Mouse (Mus musculus) neural tube, embryonic 11.5 days (tissue): Measurements from ENCODE around the gene Sav1. TPM values are rescaled to one million over a fixed set of nuclear protein-coding genes. Genes with fewer than 3 reads are reported as not detected.

Experiments used
- ATAC-seq: fragments of 200-750 bp; cut with Nextera tagmentation; 2 replicates; pipeline ENCODE4 v1.8.0; 2017; ENCODE audit warnings: moderate number of reproducible peaks, mild to moderate bottlenecking, moderate TSS enrichment, moderate library complexity; ENCODE audit not compliant: insufficient read depth, low FRiP score, low TSS enrichment
- DNase-seq: peaks from one replicate; pipeline ENCODE4 v3.0.0-alpha.2; 2015; ENCODE audit warnings: low spot score
- H3K27ac ChIP-seq: fragments of 300-500 bp; sonication (generic); 2 replicates; pipeline ENCODE4 v1.5.1; 2014; ENCODE audit warnings: low read depth, mild to moderate bottlenecking, low read length
- H3K27me3 ChIP-seq: fragments of 300-500 bp; sonication (generic); 2 replicates; pipeline ENCODE4 v1.6.1; 2014; ENCODE audit warnings: mild to moderate bottlenecking, low read length, mixed read lengths; ENCODE audit not compliant: control insufficient read depth, insufficient read depth
- H3K36me3 ChIP-seq: fragments of 300-500 bp; sonication (generic); 2 replicates; pipeline ENCODE4 v1.6.1; 2014; ENCODE audit warnings: mild to moderate bottlenecking, low read length, moderate library complexity, mixed read lengths; ENCODE audit not compliant: control insufficient read depth, insufficient read depth
- H3K4me1 ChIP-seq: fragments of 300-500 bp; sonication (generic); 2 replicates; pipeline ENCODE4 v1.6.1; 2014; ENCODE audit warnings: low read length, mixed read lengths; ENCODE audit not compliant: control insufficient read depth, insufficient read depth
- H3K4me2 ChIP-seq: fragments of 300-500 bp; sonication (generic); 2 replicates; pipeline ENCODE4 v1.6.1; 2014; ENCODE audit warnings: low read depth, mild to moderate bottlenecking, moderate library complexity
- H3K4me3 ChIP-seq: fragments of 300-500 bp; sonication (generic); 2 replicates; pipeline ENCODE4 v1.5.1; 2014; ENCODE audit warnings: low read depth, low read length
- H3K9ac ChIP-seq: fragments of 300-500 bp; sonication (generic); 2 replicates; pipeline ENCODE4 v1.6.1; 2014; ENCODE audit warnings: mild to moderate bottlenecking, low read length
- H3K9me3 ChIP-seq: fragments of 300-500 bp; sonication (generic); 2 replicates; pipeline ENCODE4 v1.6.1; 2016; ENCODE audit warnings: low read length; ENCODE audit not compliant: control insufficient read depth
- WGBS: fragments of 180-500 bp; shearing (Covaris S2); extraction: QIAGEN DNeasy Blood & Tissue Kit; methylation state at CpG from one replicate; pipeline ENCODE4 v1.1.7; 2014; 5-methylcytosine and 5-hydroxymethylcytosine counted together
- polyA plus RNA-seq: library from polyadenylated mRNA; unstranded; fragments of >200 nt; fragmentation: Nextera tagmentation; extraction: Ambion mirVana; gene quantifications from 2 replicates; pipeline ENCODE4 v1.2.1, GENCODE M21; 2014

The Sav1 gene
- polyA plus RNA-seq, 1 experiment from 2014 or later, result 8.7 TPM

- no peak overlapping the region for H3K4me3 ChIP-seq
- WGBS, result 62% methylated on average over 1 of the region's 1 CpGs
- H3K27ac ChIP-seq, result no peak overlapping the region
- H3K9ac ChIP-seq, result no peak overlapping the region
- H3K36me3 ChIP-seq, result no peaks in the 10 kb centered on the region
- no peak for DNase-seq
- H3K27me3 ChIP-seq, result no peaks in the 10 kb centered on the region
- H3K4me1 ChIP-seq, result no peaks in the 10 kb centered on the region
- no peak for ATAC-seq
- no peaks in the 10 kb centered on the region for H3K9me3 ChIP-seq
- no peak overlapping the region for H3K4me2 ChIP-seq
Measured at GRCm38 (mm10) chr12:69941655-69942329, 45.0 kb downstream of the Sav1 start.

GRCm38 (mm10) chr12:69939291-69939690, 47.5 kb downstream of the Sav1 start:
- Histone ChIP-seq H3K27ac (no peak overlapping the region), H3K4me3 (no peak overlapping the region), H3K27me3 (no peaks in the 10 kb centered on the region), H3K9ac (no peak overlapping the region), H3K4me2 (no peak overlapping the region), H3K4me1 (no peaks in the 10 kb centered on the region), H3K36me3 (no peaks in the 10 kb centered on the region), H3K9me3 (no peaks in the 10 kb centered on the region)
- 60% methylated on average over 2 of the region's 2 CpGs for WGBS
- ATAC-seq (no peak), DNase-seq (no peak)

- H3K9me3 ChIP-seq, result no peaks in the 10 kb centered on the region
- no peaks in the 10 kb centered on the region for H3K27me3 ChIP-seq
- ATAC-seq, result no peak
- no peak overlapping the region for H3K9ac ChIP-seq
- no peaks in the 10 kb centered on the region for H3K36me3 ChIP-seq
- H3K4me1 ChIP-seq, result no peaks in the 10 kb centered on the region
- no peak for DNase-seq
- H3K27ac ChIP-seq, result no peak overlapping the region
- no peak overlapping the region for H3K4me2 ChIP-seq
- WGBS, result 74% methylated on average over 5 of the region's 5 CpGs
- no peak overlapping the region for H3K4me3 ChIP-seq
Measured at GRCm38 (mm10) chr12:69937731-69938130, 49.1 kb downstream of the Sav1 start.

GRCm38 (mm10) chr12:69926716-69927115, 60.1 kb downstream of the Sav1 start:
- H3K27me3 ChIP-seq, result no peaks in the 10 kb centered on the region
- no peak overlapping the region for H3K4me2 ChIP-seq
- no peak overlapping the region for H3K27ac ChIP-seq
- ATAC-seq (no peak), DNase-seq (no peak)
- no peaks in the 10 kb centered on the region for H3K36me3 ChIP-seq
- WGBS, result 58% methylated on average over 7 of the region's 7 CpGs
- H3K4me3 ChIP-seq, result no peak overlapping the region
- H3K9me3 ChIP-seq, result no peaks in the 10 kb centered on the region
- H3K4me1 ChIP-seq, result no peaks in the 10 kb centered on the region
- no peak overlapping the region for H3K9ac ChIP-seq

- no peak for ATAC-seq
- Histone ChIP-seq H3K9ac (no peak overlapping the region), H3K9me3 (no peaks in the 10 kb centered on the region), H3K4me2 (no peak overlapping the region), H3K36me3 (no peaks in the 10 kb centered on the region), H3K4me3 (no peak overlapping the region), H3K27me3 (no peaks in the 10 kb centered on the region), H3K27ac (no peak overlapping the region), H3K4me1 (no peaks in the 10 kb centered on the region)
- WGBS, result 14% methylated on average over 5 of the region's 5 CpGs
- DNase-seq, result peak; percentile 26
Measured at GRCm38 (mm10) chr12:69924012-69924411, 62.8 kb downstream of the Sav1 start.

- Histone ChIP-seq H3K27ac (no peak overlapping the region), H3K27me3 (no peaks in the 10 kb centered on the region), H3K9me3 (no peaks in the 10 kb centered on the region), H3K4me3 (no peak overlapping the region), H3K9ac (no peak overlapping the region), H3K4me2 (no peak overlapping the region), H3K36me3 (no peaks in the 10 kb centered on the region), H3K4me1 (no peaks in the 10 kb centered on the region)
- ATAC-seq (no peak), DNase-seq (no peak)
- WGBS, result 66% methylated on average over 3 of the region's 3 CpGs
Measured at GRCm38 (mm10) chr12:69923603-69924002, 63.2 kb downstream of the Sav1 start.

GRCm38 (mm10) chr12:69923128-69923527, 63.7 kb downstream of the Sav1 start:
- DNase-seq, result no peak
- H3K4me2 ChIP-seq, result no peak overlapping the region

GRCm38 (mm10) chr12:69922099-69922498, 64.7 kb downstream of the Sav1 start:
- ATAC-seq, result no peak
- Histone ChIP-seq H3K4me1 (no peaks in the 10 kb centered on the region), H3K9me3 (no peaks in the 10 kb centered on the region), H3K4me3 (no peak overlapping the region), H3K36me3 (no peaks in the 10 kb centered on the region), H3K4me2 (no peak overlapping the region), H3K27me3 (no peaks in the 10 kb centered on the region), H3K9ac (no peak overlapping the region), H3K27ac (no peak overlapping the region)
- WGBS, result 86% methylated on average over 1 of the region's 1 CpGs
- DNase-seq, result no peak

More at GRCm38 (mm10) chr12:69923128-69923527, 63.7 kb downstream of the Sav1 start:
- no peak overlapping the region for H3K4me3 ChIP-seq
- no peak overlapping the region for H3K9ac ChIP-seq
- H3K27ac ChIP-seq, result no peak overlapping the region
- no peak for ATAC-seq
- WGBS, result 84% methylated on average over 3 of the region's 3 CpGs
- no peaks in the 10 kb centered on the region for H3K36me3 ChIP-seq
- no peaks in the 10 kb centered on the region for H3K9me3 ChIP-seq
- H3K27me3 ChIP-seq, result no peaks in the 10 kb centered on the region
- H3K4me1 ChIP-seq, result no peaks in the 10 kb centered on the region

GRCm38 (mm10) chr12:69917870-69918269, 68.9 kb downstream of the Sav1 start:
- no peaks in the 10 kb centered on the region for H3K27me3 ChIP-seq
- no peaks in the 10 kb centered on the region for H3K9me3 ChIP-seq
- H3K9ac ChIP-seq, result no peak overlapping the region
- ATAC-seq (no peak), DNase-seq (no peak)
- H3K4me2 ChIP-seq, result no peak overlapping the region
- H3K36me3 ChIP-seq, result no peaks in the 10 kb centered on the region
- H3K27ac ChIP-seq, result no peak overlapping the region
- 90% methylated on average over 2 of the region's 2 CpGs for WGBS
- H3K4me1 ChIP-seq, result no peaks in the 10 kb centered on the region
- H3K4me3 ChIP-seq, result no peak overlapping the region
